Mouse (Mus musculus): Measurements from ENCODE around the gene Twsg1.
"Not testable (repeated sequence)": the region's sequence is repeated elsewhere in the genome, so short reads cannot be mapped to it uniquely, and the experiment has no call there.

Twsg1 gene

DNA sequence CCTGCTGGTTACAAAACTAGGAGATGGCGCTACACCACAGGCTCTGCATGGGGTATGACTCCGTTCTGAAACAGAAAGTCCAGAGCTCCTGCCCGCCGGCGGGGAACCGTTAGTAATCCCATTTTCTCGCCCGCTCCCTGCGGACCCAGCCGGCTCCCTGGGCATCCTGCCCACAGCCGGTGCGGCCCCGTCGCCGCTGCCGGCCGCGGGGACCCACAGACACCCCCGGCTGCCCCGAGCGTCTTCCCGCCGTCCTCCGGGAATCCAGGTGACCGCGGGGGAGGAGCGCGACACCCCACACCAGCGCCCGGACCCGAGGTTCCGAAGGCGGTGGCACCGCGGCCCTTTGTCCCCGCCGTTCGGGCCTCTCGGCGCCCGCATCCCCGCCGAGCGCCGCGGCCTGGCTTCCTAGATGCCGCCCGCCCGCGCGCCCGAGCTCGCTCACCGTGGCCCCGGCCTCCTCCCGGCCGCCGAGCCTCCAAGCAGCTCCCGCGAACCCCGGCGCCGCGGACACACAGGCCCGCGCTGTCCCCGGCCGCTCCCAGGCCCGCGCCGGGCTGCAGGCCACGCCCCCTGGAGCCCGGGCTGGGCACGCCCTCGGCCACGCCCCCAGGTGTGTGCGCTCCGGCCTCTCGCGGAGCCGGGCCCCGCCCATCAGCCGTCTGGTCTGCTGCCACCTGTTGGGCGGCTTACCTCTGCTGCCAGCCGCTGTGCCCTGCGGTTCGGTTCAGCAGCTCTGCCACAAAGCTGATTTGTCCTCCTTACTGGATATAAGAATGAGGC lies at the start of gene Twsg1:
Twsg1 (minus strand) TSS at position 605 of the 783 bp plus-strand sequence.
- peak; percentile 93 to 94 for DNase-seq (ENCODE audit: low spot score in 2 of 2)

DNA sequence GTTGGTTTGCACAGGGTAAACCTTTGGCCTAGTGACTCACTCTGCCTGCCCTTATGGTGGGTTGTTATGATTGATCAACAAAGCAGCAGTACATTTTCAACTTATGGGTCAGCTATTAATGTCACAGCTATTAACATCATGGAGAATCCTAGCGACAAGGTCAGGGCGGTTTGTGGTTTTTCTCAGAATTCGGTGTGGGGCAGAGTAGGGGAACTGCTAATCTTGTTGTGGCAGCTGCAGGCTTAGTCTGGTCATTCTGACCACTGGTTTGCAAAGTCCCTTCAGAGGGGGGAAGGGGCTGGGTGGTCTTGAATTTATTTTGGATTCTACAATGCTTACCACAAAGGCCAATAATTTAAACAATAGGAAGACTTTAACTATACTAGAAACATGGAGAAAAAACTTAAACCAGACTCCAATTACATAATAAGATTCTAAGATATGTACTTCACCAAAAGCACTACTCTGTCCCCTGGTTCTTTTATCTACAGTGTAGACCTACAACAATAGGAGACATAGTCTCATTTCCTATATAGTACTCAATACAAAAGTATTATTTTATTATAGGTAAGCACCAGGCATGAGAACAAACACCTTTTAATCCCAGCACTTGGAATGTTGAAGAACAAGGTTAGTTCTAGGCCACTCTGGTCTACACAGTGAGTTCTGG lies 37.3 kb upstream of the Twsg1 start:
- DNase-seq (ENCODE audit: low spot score in 2 of 2): no peak

DNA sequence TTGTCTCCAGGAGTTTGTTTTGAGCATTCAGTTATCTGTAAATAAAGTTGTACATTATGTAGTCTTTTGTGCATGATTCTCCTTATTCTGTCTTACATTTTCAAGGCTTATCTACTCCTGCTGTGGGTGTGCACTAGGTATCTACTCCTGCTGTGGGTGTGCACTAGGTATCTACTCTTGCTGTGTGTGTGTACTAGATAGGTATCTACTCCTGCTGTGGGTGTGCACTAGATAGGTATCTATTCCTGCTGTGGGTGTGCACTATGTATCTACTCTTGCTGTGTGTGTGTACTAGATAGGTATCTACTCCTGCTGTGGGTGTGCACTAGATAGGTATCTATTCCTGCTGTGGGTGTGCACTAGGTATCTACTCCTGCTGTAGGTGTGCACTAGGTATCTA lies 25.7 kb upstream of the Twsg1 start:
- not testable (repeated sequence) for DNase-seq (ENCODE audit: low spot score in 2 of 2)

DNA sequence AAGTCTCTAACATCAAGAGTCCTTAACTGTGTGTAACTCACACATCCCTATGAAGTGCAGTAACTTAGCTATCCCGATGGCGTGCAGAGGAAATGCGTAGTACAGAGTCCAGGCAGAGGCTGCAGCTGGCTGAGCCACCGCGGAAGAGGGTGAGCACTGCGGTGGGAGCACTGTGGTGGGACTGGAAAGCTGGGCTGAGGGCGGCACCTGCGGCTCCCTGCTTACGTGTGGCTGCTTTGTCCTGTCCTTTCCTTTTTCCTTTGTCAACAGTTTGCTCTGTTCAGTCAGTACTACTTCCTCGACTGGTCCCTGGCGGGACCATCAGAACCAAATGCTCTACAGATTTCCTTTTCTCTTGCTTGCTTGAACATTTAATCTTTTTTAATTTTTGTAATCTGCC lies 16.7 kb upstream of the Twsg1 start:
- DNase-seq (ENCODE audit: low spot score in 2 of 2): no peak

DNA sequence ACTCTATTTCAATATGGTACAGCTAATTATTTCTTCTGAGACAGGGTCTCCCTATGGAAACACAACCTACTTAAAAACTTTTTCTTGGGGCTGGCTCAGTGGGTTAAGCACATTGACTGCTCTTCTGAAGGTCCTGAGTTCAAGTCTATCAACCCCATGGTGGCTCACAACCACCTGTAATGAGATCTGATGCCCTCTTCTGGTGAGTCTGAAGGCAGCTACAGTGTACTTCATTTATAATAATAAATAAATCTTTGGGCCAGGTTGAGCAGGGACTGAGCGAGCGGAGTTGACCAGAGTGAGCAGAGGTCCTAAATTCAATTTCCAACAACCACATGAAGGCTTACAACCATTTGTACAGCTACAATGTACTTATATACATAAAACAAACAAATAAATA lies 11.2 kb upstream of the Twsg1 start:
- DNase-seq (ENCODE audit: low spot score in 2 of 2): no peak

DNA sequence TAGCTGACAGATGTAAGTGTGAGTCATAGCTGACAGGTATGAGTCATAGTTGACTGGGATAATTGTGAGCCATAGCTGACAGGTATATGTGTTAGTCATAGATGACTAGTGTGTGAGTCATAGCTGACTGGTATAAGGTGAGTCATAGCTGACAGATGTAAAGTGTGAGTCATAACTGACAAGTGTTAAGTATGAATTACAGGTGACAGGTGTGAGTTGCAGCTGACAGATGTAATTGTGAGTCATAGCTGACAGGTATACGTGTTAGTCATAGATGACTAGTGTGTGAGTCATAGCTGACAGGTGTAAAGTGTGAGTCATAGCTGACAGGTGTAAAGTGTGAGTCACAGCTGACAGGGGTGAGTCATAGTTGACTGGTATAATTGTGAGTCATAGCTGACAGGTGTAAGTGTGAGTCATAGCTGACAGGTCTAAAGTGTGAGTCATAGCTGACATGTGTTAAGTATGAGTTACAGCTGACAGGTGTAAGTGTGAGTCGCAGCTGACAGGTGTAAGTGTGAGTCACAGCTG lies 10.6 kb upstream of the Twsg1 start:
- no peak for DNase-seq (ENCODE audit: low spot score in 2 of 2)

DNA sequence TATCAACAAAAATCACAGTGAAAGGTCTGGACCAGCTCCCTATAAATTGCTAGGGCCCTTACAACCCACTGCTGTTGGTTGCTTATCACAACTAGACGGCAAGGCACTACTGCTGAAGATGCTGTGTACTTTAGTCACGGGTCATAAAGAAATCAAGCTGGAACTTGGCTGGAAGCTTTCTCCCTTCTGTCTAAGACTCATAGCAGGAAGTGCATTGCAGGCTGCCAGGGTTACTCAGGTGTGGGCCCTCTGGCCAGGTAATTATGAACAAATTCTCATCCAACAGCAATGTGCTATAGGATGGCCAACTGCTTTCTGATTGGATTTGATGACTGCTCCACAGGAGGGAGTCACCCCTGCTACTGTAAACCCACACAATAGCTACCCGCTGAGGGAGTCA lies 8.0 kb upstream of the Twsg1 start:
- DNase-seq (ENCODE audit: low spot score in 2 of 2): no peak

DNA sequence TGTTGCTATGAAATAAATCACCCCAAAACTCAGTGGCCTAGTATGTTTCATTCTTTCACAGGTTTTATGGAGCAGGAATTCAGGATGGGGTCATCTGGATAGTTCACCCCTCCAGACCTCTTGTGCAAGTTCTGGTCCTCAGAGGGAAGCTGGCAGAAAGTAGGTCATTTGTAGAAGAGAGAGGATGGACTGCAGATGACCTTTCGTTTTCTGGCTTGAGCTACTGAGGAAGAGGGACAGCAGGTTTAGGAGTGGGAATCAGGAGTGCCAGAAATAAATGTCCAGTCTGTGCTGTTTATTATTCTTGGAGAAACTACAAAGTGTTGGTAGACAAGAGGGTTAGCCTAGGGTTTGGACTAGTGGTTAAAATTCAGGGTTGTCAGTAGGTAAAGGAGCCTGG lies 7.3 kb upstream of the Twsg1 start:
- no peak for DNase-seq (ENCODE audit: low spot score in 2 of 2)

DNA sequence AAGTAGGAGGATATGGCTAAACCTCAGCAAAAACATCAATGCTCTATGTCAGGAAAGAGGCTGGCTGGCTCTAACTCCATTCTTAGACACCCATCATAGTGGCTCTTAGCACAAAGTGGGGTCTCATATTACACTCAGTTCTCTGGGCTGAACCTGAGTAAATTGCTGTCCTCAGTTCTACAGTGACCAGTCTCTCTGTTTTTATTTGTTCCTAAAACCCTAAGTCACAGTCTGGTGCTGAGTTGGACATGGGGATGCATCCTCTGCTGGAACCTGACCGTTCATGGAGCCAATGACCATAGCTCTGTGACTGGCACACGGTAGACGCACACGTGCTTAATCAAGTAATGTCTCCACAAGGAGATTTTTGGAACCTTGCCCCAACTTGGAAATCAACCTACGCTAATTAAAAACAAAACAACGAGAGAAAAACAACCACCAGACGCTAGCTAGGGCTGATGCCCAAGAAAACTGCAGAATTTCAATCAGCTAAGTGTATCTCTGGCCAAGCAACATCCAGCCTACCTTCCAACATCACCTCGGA lies 6.8 kb upstream of the Twsg1 start:
- DNase-seq (ENCODE audit: low spot score in 2 of 2): no peak

DNA sequence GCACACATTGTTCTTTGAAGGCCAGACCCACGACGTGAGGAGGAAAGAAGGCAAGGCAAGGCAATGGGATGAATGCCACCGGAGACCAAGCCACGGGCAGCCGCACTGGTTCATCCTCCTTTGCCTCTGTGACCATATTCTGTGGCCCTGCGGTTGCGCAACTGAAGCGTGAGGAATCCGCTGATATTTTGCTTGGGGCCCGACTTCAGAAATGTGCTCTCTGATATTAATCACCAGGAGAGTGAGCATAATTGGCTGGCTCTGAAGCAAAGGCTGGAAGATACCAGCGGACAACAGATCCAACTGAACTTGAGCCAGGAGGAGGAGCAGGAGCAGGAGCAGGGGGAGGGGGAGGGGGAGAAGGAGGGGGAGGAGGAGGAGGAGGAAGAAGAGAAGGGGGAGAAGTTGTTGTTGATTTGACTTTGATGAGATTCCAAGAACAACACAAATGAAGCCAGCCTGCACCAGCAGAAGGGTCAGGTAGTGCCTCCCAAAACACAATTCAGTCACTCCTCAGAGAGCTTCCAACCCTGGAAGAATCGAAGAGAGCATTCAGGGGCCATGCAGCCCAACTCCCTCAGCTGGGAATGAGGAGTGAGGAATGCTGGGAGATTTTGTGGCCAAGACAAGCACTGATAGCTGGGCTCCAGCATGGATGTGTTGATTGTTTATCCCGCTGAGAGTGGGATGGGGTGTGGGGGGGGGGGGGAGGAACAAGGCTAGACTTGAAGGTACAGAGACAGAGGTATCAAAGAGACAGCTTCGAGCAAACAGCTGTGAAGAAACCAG lies 6.2 kb upstream of the Twsg1 start:
- peak in 1 of 2 experiments; percentile 60 for DNase-seq (ENCODE audit: low spot score in 2 of 2)

DNA sequence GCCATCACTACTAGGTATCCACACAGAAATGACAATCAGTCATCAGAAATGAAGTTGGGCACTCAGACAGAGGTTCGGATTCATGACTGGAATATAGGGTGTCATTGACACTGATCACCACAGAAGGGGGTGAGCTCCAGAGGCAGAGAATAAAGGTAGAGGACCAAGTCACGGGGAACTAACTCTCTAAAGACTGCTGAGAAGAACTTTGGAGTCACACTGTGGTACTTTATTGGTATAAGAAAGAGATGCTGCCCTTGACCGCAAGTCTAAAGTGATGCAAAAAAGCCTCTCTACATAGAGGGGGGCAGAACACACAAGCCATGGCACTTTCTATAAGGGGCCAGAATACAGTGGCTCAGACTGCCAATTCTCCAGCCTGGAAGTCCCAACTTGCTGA lies 5.1 kb upstream of the Twsg1 start:
- no peak for DNase-seq (ENCODE audit: low spot score in 2 of 2)

DNA sequence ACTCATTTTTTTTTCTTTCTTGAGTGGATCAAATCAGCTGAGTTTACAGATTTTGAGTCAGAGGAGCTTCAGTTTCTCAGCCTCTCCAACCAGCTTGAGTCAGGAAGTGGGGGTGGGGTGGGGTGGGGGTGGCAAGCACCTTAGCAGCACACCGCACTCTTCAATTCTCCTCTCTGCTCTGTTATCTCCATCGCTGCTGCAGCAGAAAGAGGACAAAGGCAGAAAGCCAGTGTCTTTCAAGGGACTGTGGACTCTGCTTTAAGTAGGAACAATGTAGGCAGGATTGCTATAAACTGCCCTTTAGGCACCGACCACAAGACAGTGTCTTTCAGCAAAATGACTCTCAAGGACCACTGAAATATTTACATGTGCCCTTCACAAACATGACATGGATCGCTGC lies 2.9 kb upstream of the Twsg1 start:
- no peak for DNase-seq (ENCODE audit: low spot score in 2 of 2)

DNA sequence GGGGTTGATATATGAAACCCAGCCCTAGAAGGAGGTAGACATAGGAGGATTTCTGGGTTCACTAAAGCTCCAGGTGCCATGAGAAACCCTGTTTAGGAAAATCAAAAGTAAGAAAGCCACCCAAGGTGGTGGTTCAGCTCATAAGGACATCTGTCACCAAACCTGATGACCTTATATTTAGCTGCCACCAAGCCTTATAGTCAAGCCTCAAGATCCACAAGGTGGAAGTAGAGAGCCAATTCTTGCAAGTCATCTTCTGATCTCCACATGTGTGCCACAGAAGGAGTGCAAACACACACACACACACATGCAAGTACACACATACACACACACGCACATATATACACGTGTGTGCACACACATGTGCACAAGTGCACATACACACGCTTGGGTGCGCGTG lies 1.1 kb upstream of the Twsg1 start:
- no peak for DNase-seq (ENCODE audit: low spot score in 2 of 2)

DNA sequence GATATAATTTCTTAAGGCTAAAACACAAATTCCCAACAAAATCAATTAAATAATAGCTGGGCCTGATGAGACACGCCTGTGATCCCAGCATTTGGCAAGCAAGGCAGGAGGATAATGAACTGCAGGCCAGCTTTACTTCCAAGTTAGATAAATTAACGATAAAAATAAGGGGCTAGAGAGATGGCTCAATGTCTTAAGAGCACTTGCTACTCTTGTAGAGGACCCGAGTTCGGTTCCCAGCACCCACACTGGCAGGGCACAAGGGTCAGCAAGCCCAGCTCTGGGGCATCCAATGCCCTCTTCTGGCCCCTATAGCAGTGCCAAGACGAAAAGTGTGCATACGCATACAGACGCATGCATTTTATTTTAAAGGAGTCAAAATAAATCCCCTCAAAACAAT lies 843 bp downstream of the Twsg1 start:
- no peak for DNase-seq (ENCODE audit: low spot score in 2 of 2)

DNA sequence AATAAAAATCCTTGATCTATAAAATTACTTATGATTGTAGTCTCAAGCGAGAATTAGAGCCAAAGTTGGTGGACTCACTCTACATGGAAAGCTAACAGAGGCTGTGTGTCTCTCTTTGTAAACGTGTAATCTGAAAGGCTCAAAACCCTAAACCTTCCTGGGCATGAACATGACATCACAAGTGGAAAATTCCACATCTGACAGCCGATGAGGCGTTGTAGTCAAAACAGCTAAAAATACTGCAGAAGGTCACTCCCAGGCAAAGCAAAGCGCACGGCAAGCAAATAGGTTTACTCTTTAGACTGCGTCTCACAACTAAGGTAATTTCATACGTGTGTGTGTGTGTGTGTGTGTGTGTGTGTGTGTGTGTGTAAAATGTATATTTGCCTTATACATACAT lies 3.7 kb downstream of the Twsg1 start:
- DNase-seq (ENCODE audit: low spot score in 2 of 2): no peak

DNA sequence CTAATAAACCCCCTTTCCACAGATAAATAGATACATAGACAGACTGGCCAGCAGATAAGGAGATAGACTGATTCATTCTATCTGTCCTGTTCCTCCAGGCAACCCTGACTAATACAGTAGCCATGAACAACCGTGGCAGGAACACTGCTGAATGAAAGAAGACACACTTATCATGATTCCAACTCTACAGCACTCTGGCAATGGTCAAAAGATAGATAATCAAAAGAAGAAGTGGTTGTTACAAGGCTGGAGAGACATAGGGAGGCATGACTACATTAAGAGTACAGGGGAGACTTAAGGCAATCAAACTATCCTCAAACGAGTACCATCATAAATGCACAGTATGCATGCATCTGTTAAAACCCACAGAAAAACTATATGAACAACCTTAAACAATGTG lies 5.6 kb downstream of the Twsg1 start:
- DNase-seq (ENCODE audit: low spot score in 2 of 2): no peak

DNA sequence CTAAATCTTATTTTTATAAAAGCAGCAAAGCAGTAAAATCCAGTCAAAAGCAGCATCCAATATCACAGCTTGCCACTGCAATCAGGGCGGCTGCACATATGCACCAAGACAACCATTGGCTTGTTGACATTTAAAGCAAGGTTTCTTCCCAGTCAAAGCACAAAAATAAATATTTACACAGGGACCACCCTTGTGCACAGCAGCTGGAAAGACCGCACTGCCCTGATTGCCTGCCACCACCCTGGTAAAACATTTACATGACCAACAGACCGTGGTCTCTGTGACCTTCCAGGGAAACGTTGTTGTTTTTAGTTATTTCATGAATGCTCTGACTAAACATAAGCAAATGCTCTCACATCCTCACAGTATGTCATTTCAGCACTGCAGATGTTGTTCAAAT lies 8.6 kb downstream of the Twsg1 start:
- no peak for DNase-seq (ENCODE audit: low spot score in 2 of 2)

DNA sequence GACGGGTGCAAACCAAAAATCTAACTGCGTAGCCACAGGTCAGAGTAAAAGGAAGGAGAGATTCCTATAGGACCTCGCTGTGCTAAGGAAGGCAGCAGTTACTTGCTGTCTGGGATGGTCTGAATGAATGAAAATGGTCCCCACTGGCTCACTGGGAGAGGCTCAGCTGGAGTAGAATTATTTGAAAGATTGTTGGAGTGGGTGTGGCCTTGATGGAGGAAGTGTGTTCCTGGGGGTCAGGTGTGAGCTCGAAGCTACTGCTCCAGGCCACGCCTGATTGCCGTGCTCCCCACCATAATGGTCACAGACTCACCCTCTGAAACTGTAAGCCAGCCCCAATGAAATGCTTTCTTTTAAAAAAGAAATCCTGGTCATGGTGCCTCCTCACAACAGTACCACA lies 9.8 kb downstream of the Twsg1 start:
- DNase-seq (ENCODE audit: low spot score in 2 of 2): no peak

DNA sequence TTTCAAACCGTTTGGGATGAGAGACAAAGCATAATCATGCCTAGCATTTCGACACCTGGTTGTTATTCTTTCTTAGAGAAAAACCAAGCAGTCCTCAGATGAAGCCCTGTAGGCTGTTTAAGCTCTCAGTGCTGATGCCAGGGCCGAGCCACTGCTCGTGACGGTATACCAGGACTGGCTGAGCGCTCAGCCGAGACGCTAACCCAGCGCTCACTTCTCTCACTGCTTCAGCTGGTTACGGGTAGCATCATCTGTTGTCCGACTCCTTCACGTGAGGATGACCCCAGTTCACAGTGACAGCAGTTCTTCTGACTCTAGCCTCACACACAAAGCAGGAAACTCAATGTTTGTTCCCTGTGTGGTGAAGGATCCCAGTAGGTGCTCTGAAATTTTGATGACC lies 10.8 kb downstream of the Twsg1 start:
- no peak for DNase-seq (ENCODE audit: low spot score in 2 of 2)

DNA sequence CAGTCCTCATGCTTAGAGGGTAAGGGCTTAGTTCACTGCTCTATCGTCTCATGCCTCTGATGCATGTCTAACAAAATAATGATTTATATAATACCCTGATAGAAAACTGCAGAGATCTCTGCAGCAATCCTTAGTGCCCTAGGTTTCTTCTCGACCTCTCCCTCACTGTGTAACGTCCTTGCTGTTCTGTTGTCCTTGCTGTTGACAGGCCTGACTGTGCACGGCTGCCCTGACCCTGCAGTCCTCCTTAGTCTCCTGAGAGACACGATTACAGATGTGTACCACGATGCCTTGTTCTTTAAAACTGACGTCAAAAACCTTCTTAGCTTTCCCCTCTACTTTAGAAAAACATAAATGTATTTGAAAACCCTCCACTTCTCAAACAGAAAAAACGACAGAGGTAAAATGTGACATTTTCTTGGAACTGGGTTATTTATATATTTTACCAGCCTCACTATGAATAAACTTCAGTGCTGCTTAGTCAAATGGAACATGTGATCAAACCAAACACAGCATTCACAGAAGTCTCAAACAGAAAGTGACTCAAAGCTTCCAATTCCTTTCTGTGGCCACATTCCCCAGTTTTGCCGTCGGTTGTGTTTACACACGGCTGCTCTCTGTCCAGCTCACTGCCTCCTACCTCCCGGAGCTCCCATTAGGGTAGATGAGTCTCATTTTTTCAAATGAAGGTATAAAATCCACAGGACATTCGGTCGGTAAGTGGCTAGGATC lies 11.4 kb downstream of the Twsg1 start:
- no peak for DNase-seq (ENCODE audit: low spot score in 2 of 2)

DNA sequence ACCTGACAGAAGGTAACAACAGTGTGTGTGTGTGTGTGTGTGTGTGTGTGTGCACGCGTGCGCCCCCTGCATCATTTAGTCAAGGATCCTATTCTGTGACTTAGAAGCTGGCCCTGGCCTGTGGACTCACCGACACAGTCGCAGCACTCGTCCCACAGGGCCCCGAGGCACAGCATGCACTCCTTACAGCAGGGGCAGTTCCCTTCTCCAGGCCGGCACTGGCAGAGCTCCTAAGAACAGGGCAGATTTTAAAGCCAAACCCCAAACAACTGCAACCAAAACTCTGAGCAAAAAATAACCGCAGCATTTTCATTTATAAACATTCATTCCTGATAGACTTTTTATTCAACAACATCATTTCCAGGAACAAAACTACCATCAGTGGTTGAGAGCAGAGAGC lies 13.4 kb downstream of the Twsg1 start:
- DNase-seq (ENCODE audit: low spot score in 2 of 2): no peak

DNA sequence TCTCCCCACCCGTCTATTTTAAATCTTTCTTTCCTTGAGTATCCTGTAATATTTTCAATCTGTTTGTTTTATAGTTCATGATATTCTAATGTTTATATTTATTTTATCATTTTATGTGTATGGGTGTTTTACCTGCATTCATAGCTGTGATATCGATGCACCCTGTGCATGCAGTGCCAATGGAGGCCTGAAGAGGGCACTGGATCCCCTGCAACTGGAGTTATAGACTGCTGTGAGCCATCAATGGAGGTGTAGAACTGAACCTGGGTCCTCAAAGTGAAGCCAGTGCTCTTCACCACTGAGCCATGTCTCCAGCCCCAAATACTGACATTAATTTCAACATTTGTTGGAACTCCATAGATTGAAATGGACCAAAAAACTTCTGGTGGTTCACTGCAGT lies 17.3 kb downstream of the Twsg1 start:
- no peak for DNase-seq (ENCODE audit: low spot score in 2 of 2)

Data from urinary bladder, postnatal 36 days (tissue).